Mouse (Mus musculus) heart, embryonic 14.5 days (tissue): ENCODE results near the gene Phactr2. TPM values are rescaled to one million over a fixed set of nuclear protein-coding genes. Genes with fewer than 3 reads are reported as not detected.

Source experiments
- ATAC-seq: fragments of 200-750 bp; cut with Nextera tagmentation; 2 replicates; pipeline ENCODE4 v1.8.0; 2017; ENCODE audit warnings: low read depth, moderate TSS enrichment; ENCODE audit not compliant: insufficient number of reproducible peaks, insufficient read depth, low FRiP score
- H3K27ac ChIP-seq, 2 experiments: fragments of 200-500 bp in 1 of 2; fragments of 300-500 bp in 1 of 2; sonication (generic) in 1 of 2; replicated peaks in 1 of 2; 2 replicates each; pipeline ENCODE4 v1.5.1; 2012 to 2014; ENCODE audit warnings: low read depth in 2 of 2, low read length in 2 of 2, control low read depth in 1 of 2, mild to moderate bottlenecking in 1 of 2, mixed read lengths in 1 of 2; ENCODE audit not compliant: control insufficient read depth in 1 of 2, insufficient read depth in 1 of 2
- H3K27me3 ChIP-seq: fragments of 300-500 bp; sonication (generic); 2 replicates; pipeline ENCODE4 v1.6.1; 2014; ENCODE audit warnings: mild to moderate bottlenecking, low read length, control low read depth; ENCODE audit not compliant: control insufficient read depth, insufficient read depth
- H3K36me3 ChIP-seq: fragments of 300-500 bp; sonication (generic); 2 replicates; pipeline ENCODE4 v1.6.1; 2014; ENCODE audit warnings: mild to moderate bottlenecking, control low read depth, low read length, mixed read lengths; ENCODE audit not compliant: control insufficient read depth, insufficient read depth
- H3K4me1 ChIP-seq, 2 experiments: fragments of 200-500 bp in 1 of 2; fragments of 300-500 bp in 1 of 2; sonication (generic) in 1 of 2; 2 replicates each; pipeline ENCODE4 v1.6.1; 2012 to 2014; ENCODE audit warnings: low read length in 2 of 2, control low read depth in 1 of 2, mixed read lengths in 1 of 2; ENCODE audit not compliant: control insufficient read depth in 2 of 2, insufficient read depth in 2 of 2
- H3K4me2 ChIP-seq: fragments of 300-500 bp; sonication (generic); 2 replicates; pipeline ENCODE4 v1.6.1; 2014; ENCODE audit warnings: mild to moderate bottlenecking, low read length
- H3K4me3 ChIP-seq, 2 experiments: fragments of 200-500 bp in 1 of 2; fragments of 300-500 bp in 1 of 2; sonication (generic) in 1 of 2; 2 replicates each; pipeline ENCODE4 v1.5.1; 2012 to 2014; ENCODE audit warnings: low read length in 2 of 2, mild to moderate bottlenecking in 2 of 2, control low read depth in 1 of 2, low read depth in 1 of 2, moderate library complexity in 1 of 2; ENCODE audit not compliant: control insufficient read depth in 1 of 2, insufficient read depth in 1 of 2
- H3K9ac ChIP-seq: fragments of 300-500 bp; sonication (generic); 2 replicates; pipeline ENCODE4 v1.6.1; 2014; ENCODE audit warnings: mild to moderate bottlenecking, low read length
- H3K9me3 ChIP-seq: fragments of 300-500 bp; sonication (generic); 2 replicates; pipeline ENCODE4 v1.6.1; 2016; ENCODE audit warnings: low read length, control low read depth; ENCODE audit not compliant: control insufficient read depth
- WGBS: fragments of 180-500 bp; shearing (Covaris S2); extraction: QIAGEN DNeasy Blood & Tissue Kit; methylation state at CpG from one replicate; pipeline ENCODE4 v1.1.7; 2014; 5-methylcytosine and 5-hydroxymethylcytosine counted together
- polyA plus RNA-seq: library from polyadenylated mRNA; unstranded; fragments of >200 nt; fragmentation: Nextera tagmentation; extraction: Ambion mirVana; gene quantifications from 2 replicates; pipeline ENCODE4 v1.2.1, GENCODE M21; 2014

The Phactr2 gene
- polyA plus RNA-seq, 1 experiment from 2014 or later, result 80.1 TPM

DNA sequence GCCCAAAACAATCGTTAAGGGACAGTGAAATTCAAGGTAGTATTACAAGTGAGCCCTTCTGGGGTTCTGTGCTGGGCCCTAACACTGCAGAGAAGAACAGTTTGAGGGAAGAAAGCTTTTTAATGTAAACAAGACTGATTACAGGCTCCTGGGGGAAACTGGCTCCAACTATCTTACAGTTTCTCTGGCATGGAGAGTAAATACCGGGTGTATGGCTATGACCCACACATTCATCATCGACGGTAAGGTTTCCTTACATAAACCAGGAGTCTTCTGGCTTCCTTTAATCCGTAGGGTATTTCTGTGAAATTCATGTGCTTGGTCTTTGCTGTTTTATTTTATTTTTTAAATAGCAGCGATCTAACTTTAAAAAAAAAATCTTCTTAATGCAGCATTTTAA lies 261.4 kb downstream of the Phactr2 start:
- Histone ChIP-seq H3K36me3 (peaks cover 33% of the 10 kb centered on the region), H3K27ac (no peak overlapping the region; a peak in 1 of 4 replicates), H3K4me3 (no peak overlapping the region), H3K4me2 (no peak overlapping the region), H3K4me1 (peaks cover 6 to 32% of the 10 kb centered on the region in 2 experiments), H3K9me3 (no peaks in the 10 kb centered on the region), H3K9ac (no peak overlapping the region), H3K27me3 (no peaks in the 10 kb centered on the region)
- no peak for ATAC-seq
- 56% methylated on average over 6 of the region's 6 CpGs for WGBS

GRCm38 (mm10) chr10:13212326-13212725 lies 261.9 kb downstream of the Phactr2 start:
- H3K9ac ChIP-seq, result no peak overlapping the region
- H3K36me3 ChIP-seq, result peaks cover 28% of the 10 kb centered on the region
- no peak overlapping the region for H3K27ac ChIP-seq
- peaks cover 6 to 32% of the 10 kb centered on the region in 2 experiments for H3K4me1 ChIP-seq
- no peak overlapping the region for H3K4me3 ChIP-seq
- 78% methylated on average over 9 of the region's 9 CpGs for WGBS
- no peak overlapping the region for H3K4me2 ChIP-seq
- ATAC-seq, result no peak
- H3K9me3 ChIP-seq, result no peaks in the 10 kb centered on the region
- H3K27me3 ChIP-seq, result no peaks in the 10 kb centered on the region

- ATAC-seq, result no peak
- Histone ChIP-seq H3K4me1 (peaks cover 6 to 32% of the 10 kb centered on the region in 2 experiments), H3K4me2 (no peak overlapping the region), H3K9me3 (no peaks in the 10 kb centered on the region), H3K9ac (no peak overlapping the region), H3K27me3 (no peaks in the 10 kb centered on the region), H3K4me3 (no peak overlapping the region), H3K36me3 (peaks cover 8% of the 10 kb centered on the region; the same call in 1 of the 2 replicates), H3K27ac (0 out of 4 replicates have a peak overlapping the region, but pooled peaks have one; percentile 17 to 29)
- 29% methylated on average over 8 of the region's 8 CpGs for WGBS
These were observed 264.1 kb downstream of the Phactr2 start for GRCm38 (mm10) chr10:13209930-13210637.

DNA sequence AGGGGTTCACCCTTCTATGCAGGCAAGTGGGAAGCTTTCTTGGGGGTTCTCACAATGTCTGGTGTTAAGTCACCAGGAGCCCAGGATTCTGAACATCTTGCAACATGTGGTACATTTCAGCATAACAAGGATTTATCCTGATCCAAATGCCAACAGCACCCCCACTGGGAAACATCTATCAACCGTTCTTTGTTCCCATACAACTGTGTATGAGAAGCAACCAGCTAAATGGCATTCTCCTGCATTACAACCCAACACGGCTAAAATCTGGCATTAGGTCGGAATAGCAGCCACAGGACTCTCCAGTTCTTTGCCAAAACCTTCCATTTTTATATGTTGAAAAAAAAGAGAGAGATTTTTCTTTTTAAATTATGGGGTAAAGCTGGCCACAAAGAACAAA lies 264.7 kb downstream of the Phactr2 start:
- peaks cover 6 to 31% of the 10 kb centered on the region in 2 experiments for H3K4me1 ChIP-seq
- no peaks in the 10 kb centered on the region for H3K27me3 ChIP-seq
- H3K4me3 ChIP-seq, result no peak overlapping the region
- H3K36me3 ChIP-seq, result peaks cover 5% of the 10 kb centered on the region; the same call in 1 of the 2 replicates
- no peak overlapping the region for H3K9ac ChIP-seq
- no peaks in the 10 kb centered on the region for H3K9me3 ChIP-seq
- H3K27ac ChIP-seq, result no peak overlapping the region
- no peak for ATAC-seq
- no peak overlapping the region for H3K4me2 ChIP-seq
- WGBS, result 71% methylated on average over 3 of the region's 3 CpGs

DNA sequence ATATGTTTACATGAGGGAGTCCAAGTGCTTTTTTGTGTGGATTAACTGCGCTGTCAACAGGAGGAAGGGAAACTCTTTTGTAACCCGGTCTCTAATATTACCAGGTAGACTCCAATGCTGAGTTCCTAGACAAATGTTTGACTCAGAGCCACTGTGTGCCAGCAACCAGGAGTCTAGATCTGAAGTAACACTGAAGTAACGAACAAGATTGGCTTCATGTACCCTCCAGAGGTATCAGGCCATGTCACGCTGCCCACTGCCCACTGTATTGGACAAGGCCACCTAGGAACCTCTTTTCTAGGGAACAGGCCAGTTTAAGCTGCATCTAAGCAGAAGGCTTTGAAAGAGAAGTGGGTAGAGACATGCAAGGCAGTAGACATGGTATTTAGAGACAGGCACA lies 265.2 kb downstream of the Phactr2 start:
- Histone ChIP-seq H3K9me3 (no peaks in the 10 kb centered on the region), H3K36me3 (peaks cover 5% of the 10 kb centered on the region; the same call in 1 of the 2 replicates), H3K9ac (no peak overlapping the region), H3K27ac (no peak overlapping the region), H3K4me2 (no peak overlapping the region), H3K4me3 (no peak overlapping the region), H3K4me1 (peaks cover 6 to 27% of the 10 kb centered on the region in 2 experiments), H3K27me3 (no peaks in the 10 kb centered on the region)
- 91% methylated on average over 4 of the region's 4 CpGs for WGBS
- no peak for ATAC-seq

DNA sequence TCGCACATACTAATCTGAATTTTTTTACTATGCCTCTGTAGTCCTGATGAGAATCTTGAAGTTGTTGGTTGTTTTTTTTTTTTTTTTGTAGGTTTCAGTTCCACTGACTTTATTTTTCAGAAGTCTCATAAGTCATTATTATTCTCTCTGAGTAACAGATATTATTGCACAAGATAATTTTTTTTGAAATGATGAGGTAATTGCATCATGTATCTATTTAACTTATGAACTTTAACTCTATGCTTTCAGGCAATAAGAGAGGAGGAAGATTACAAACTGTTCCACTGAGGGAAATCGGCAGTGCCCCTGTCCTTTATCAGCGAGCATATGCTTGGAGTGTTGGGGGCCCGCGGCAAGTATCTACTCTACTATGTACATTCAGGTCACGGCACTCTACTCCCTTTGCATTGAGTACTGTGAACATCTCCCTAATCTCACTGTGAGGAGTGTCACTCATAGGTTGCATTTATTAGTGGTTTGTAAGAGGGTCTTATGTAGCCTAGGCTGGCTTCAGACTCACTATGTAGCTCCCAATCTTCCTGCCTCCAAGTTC lies 272.4 kb downstream of the Phactr2 start:
- Histone ChIP-seq H3K27me3 (no peaks in the 10 kb centered on the region), H3K9me3 (peaks cover 3% of the 10 kb centered on the region), H3K27ac (no peak overlapping the region), H3K4me3 (no peak overlapping the region), H3K36me3 (no peaks in the 10 kb centered on the region), H3K9ac (no peak overlapping the region), H3K4me2 (no peak overlapping the region), H3K4me1 (no peaks in the 10 kb centered on the region)
- ATAC-seq, result no peak
- WGBS, result 74% methylated on average over 6 of the region's 6 CpGs

DNA sequence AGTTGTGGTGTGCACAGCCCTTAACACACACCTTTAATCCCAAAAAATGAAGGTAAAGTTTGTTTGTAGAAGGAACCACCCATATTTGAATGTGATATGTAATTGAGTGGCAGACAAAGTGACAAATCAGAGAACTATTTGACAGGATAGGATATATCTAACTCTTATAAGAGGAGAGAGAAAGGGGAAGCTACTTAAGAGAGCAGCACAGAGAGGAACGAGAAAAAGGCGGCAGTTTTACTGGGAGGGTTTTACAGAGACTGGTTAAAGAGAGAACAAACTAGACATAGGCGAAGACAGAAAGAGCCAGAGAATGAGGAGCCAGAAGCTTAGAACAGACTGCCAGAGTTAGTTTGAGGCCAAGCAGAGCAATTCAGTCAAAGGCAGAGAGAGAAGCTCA lies 273.4 kb downstream of the Phactr2 start:
- H3K27me3 ChIP-seq, result no peaks in the 10 kb centered on the region
- peaks cover 3% of the 10 kb centered on the region for H3K9me3 ChIP-seq
- 90% methylated on average over 3 of the region's 3 CpGs for WGBS
- H3K9ac ChIP-seq, result no peak overlapping the region
- no peak overlapping the region for H3K27ac ChIP-seq
- H3K4me1 ChIP-seq, result no peaks in the 10 kb centered on the region
- ATAC-seq, result no peak
- no peak overlapping the region for H3K4me3 ChIP-seq
- H3K36me3 ChIP-seq, result no peaks in the 10 kb centered on the region
- H3K4me2 ChIP-seq, result no peak overlapping the region
